Mouse (Mus musculus): ENCODE measurements at regions not wholly inside any gene's neighbourhood (a gene's known extent, or its start where the extent isn't known, plus 50 kb on each side); places are given as distances from the start of the nearest gene placed in this dataset.

GRCm38 (mm10) chr11:22669267-22669666 lies 157.4 kb downstream of the Tmem17 start:
- no peak for ATAC-seq (ENCODE audit: insufficient number of reproducible peaks, low FRiP score, low TSS enrichment, low read depth)
- no peaks in the 10 kb centered on the region for H3K36me3 ChIP-seq
- H3K9me3 ChIP-seq, result no peaks in the 10 kb centered on the region
- no peak overlapping the region for H3K27ac ChIP-seq
- no peak overlapping the region for H3K9ac ChIP-seq
- H3K4me3 ChIP-seq, result no peak overlapping the region
- 0 out of 2 replicates have a peak, but pooled peaks cover 12% of the 10 kb centered on the region for H3K4me1 ChIP-seq
- no peaks in the 10 kb centered on the region for H3K27me3 ChIP-seq
- 60% methylated on average over 4 of the region's 4 CpGs for WGBS
- H3K4me2 ChIP-seq, result no peak overlapping the region

- no peaks in the 10 kb centered on the region for H3K36me3 ChIP-seq
- WGBS, result 16% methylated on average over 5 of the region's 5 CpGs
- H3K27me3 ChIP-seq, result no peaks in the 10 kb centered on the region
- no peak overlapping the region for H3K4me2 ChIP-seq
- ATAC-seq (ENCODE audit: insufficient number of reproducible peaks, low FRiP score, low TSS enrichment, low read depth), result no peak
- H3K4me3 ChIP-seq, result no peak overlapping the region
- H3K9me3 ChIP-seq, result no peaks in the 10 kb centered on the region
- H3K4me1 ChIP-seq, result 0 out of 2 replicates have a peak, but pooled peaks cover 10% of the 10 kb centered on the region
- no peak overlapping the region for H3K9ac ChIP-seq
- H3K27ac ChIP-seq, result no peak overlapping the region
These were observed 160.1 kb downstream of the Tmem17 start for GRCm38 (mm10) chr11:22671791-22672490.

GRCm38 (mm10) chr11:22675047-22675446 lies 163.2 kb downstream of the Tmem17 start:
- H3K36me3 ChIP-seq, result no peaks in the 10 kb centered on the region
- H3K27ac ChIP-seq, result no peak overlapping the region
- no peaks in the 10 kb centered on the region for H3K9me3 ChIP-seq
- H3K4me1 ChIP-seq, result 0 out of 2 replicates have a peak, but pooled peaks cover 10% of the 10 kb centered on the region
- 70% methylated on average over 3 of the region's 3 CpGs for WGBS
- ATAC-seq (ENCODE audit: insufficient number of reproducible peaks, low FRiP score, low TSS enrichment, low read depth), result no peak
- H3K27me3 ChIP-seq, result no peaks in the 10 kb centered on the region
- no peak overlapping the region for H3K9ac ChIP-seq
- no peak overlapping the region for H3K4me2 ChIP-seq
- H3K4me3 ChIP-seq, result no peak overlapping the region

GRCm38 (mm10) chr11:22675754-22676153 lies 163.9 kb downstream of the Tmem17 start:
- Histone ChIP-seq H3K36me3 (no peaks in the 10 kb centered on the region), H3K4me2 (no peak overlapping the region), H3K9ac (no peak overlapping the region), H3K4me1 (0 out of 2 replicates have a peak, but pooled peaks cover 10% of the 10 kb centered on the region), H3K4me3 (no peak overlapping the region), H3K27me3 (no peaks in the 10 kb centered on the region), H3K9me3 (no peaks in the 10 kb centered on the region), H3K27ac (no peak overlapping the region)
- 63% methylated on average over 1 of the region's 1 CpGs for WGBS
- no peak for ATAC-seq (ENCODE audit: insufficient number of reproducible peaks, low FRiP score, low TSS enrichment, low read depth)

GRCm38 (mm10) chr11:22677337-22677736 lies 165.4 kb downstream of the Tmem17 start:
- H3K27ac ChIP-seq, result no peak overlapping the region
- H3K4me3 ChIP-seq, result no peak overlapping the region
- no peak overlapping the region for H3K4me2 ChIP-seq
- H3K9ac ChIP-seq, result no peak overlapping the region
- no peaks in the 10 kb centered on the region for H3K36me3 ChIP-seq
- H3K27me3 ChIP-seq, result no peaks in the 10 kb centered on the region
- WGBS, result 18% methylated on average over 2 of the region's 2 CpGs
- H3K4me1 ChIP-seq, result 0 out of 2 replicates have a peak, but pooled peaks cover 3% of the 10 kb centered on the region
- no peaks in the 10 kb centered on the region for H3K9me3 ChIP-seq
- ATAC-seq (ENCODE audit: insufficient number of reproducible peaks, low FRiP score, low TSS enrichment, low read depth), result no peak

GRCm38 (mm10) chr11:22684576-22684975 lies 172.7 kb downstream of the Tmem17 start:
- WGBS, result 82% methylated on average over 4 of the region's 4 CpGs
- Histone ChIP-seq H3K4me3 (no peak overlapping the region), H3K9me3 (no peaks in the 10 kb centered on the region), H3K9ac (no peak overlapping the region), H3K4me2 (no peak overlapping the region), H3K27me3 (no peaks in the 10 kb centered on the region), H3K4me1 (no peaks in the 10 kb centered on the region), H3K27ac (no peak overlapping the region), H3K36me3 (no peaks in the 10 kb centered on the region)
- no peak for ATAC-seq (ENCODE audit: insufficient number of reproducible peaks, low FRiP score, low TSS enrichment, low read depth)

- no peak overlapping the region for H3K9ac ChIP-seq
- H3K4me3 ChIP-seq, result no peak overlapping the region
- 91% methylated on average over 3 of the region's 3 CpGs for WGBS
- H3K4me2 ChIP-seq, result no peak overlapping the region
- no peaks in the 10 kb centered on the region for H3K4me1 ChIP-seq
- no peaks in the 10 kb centered on the region for H3K27me3 ChIP-seq
- no peaks in the 10 kb centered on the region for H3K36me3 ChIP-seq
- no peak for ATAC-seq (ENCODE audit: insufficient number of reproducible peaks, low FRiP score, low TSS enrichment, low read depth)
- H3K27ac ChIP-seq, result no peak overlapping the region
- no peaks in the 10 kb centered on the region for H3K9me3 ChIP-seq
These were observed 169.9 kb downstream of the B3gnt2 start for GRCm38 (mm10) chr11:22690829-22691228.

GRCm38 (mm10) chr11:22692281-22692857 lies 168.4 kb downstream of the B3gnt2 start:
- Histone ChIP-seq H3K9ac (no peak overlapping the region), H3K27me3 (no peaks in the 10 kb centered on the region), H3K4me1 (no peaks in the 10 kb centered on the region), H3K27ac (no peak overlapping the region), H3K9me3 (no peaks in the 10 kb centered on the region), H3K4me3 (no peak overlapping the region), H3K36me3 (no peaks in the 10 kb centered on the region), H3K4me2 (no peak overlapping the region)
- WGBS, result 79% methylated on average over 5 of the region's 5 CpGs
- no peak for ATAC-seq (ENCODE audit: insufficient number of reproducible peaks, low FRiP score, low TSS enrichment, low read depth)

- ATAC-seq (ENCODE audit: insufficient number of reproducible peaks, low FRiP score, low TSS enrichment, low read depth), result no peak
These were observed 167.8 kb downstream of the B3gnt2 start for GRCm38 (mm10) chr11:22692941-22693341.

GRCm38 (mm10) chr11:22693376-22693775 lies 167.4 kb downstream of the B3gnt2 start:
- 81% methylated on average over 2 of the region's 2 CpGs for WGBS
- H3K4me2 ChIP-seq, result no peak overlapping the region
- H3K9me3 ChIP-seq, result no peaks in the 10 kb centered on the region
- H3K36me3 ChIP-seq, result no peaks in the 10 kb centered on the region
- H3K27ac ChIP-seq, result no peak overlapping the region
- H3K9ac ChIP-seq, result no peak overlapping the region
- H3K4me1 ChIP-seq, result no peaks in the 10 kb centered on the region
- H3K4me3 ChIP-seq, result no peak overlapping the region
- H3K27me3 ChIP-seq, result no peaks in the 10 kb centered on the region
- ATAC-seq (ENCODE audit: insufficient number of reproducible peaks, low FRiP score, low TSS enrichment, low read depth), result no peak

More at GRCm38 (mm10) chr11:22692941-22693341, 167.8 kb downstream of the B3gnt2 start:
- no peaks in the 10 kb centered on the region for H3K27me3 ChIP-seq
- H3K4me2 ChIP-seq, result no peak overlapping the region
- 25% methylated on average over 1 of the region's 1 CpGs for WGBS
- H3K4me1 ChIP-seq, result no peaks in the 10 kb centered on the region
- H3K27ac ChIP-seq, result no peak overlapping the region
- no peak overlapping the region for H3K9ac ChIP-seq
- no peak overlapping the region for H3K4me3 ChIP-seq
- no peaks in the 10 kb centered on the region for H3K9me3 ChIP-seq
- no peaks in the 10 kb centered on the region for H3K36me3 ChIP-seq

GRCm38 (mm10) chr11:22693984-22694383 lies 166.8 kb downstream of the B3gnt2 start:
- H3K9me3 ChIP-seq, result no peaks in the 10 kb centered on the region
- H3K4me2 ChIP-seq, result no peak overlapping the region
- no peak overlapping the region for H3K4me3 ChIP-seq
- no peak overlapping the region for H3K27ac ChIP-seq
- 73% methylated on average over 2 of the region's 2 CpGs for WGBS
- ATAC-seq (ENCODE audit: insufficient number of reproducible peaks, low FRiP score, low TSS enrichment, low read depth), result no peak
- peaks cover 3% of the 10 kb centered on the region; the same call in 1 of the 2 replicates for H3K4me1 ChIP-seq
- H3K9ac ChIP-seq, result no peak overlapping the region
- no peaks in the 10 kb centered on the region for H3K27me3 ChIP-seq
- H3K36me3 ChIP-seq, result no peaks in the 10 kb centered on the region

- H3K4me2 ChIP-seq, result no peak overlapping the region
- H3K4me3 ChIP-seq, result no peak overlapping the region
- H3K36me3 ChIP-seq, result no peaks in the 10 kb centered on the region
- H3K9me3 ChIP-seq, result no peaks in the 10 kb centered on the region
- WGBS, result 80% methylated on average over 5 of the region's 5 CpGs
- no peak overlapping the region for H3K9ac ChIP-seq
- no peak overlapping the region for H3K27ac ChIP-seq
- H3K4me1 ChIP-seq, result peaks cover 3% of the 10 kb centered on the region; the same call in 1 of the 2 replicates
- no peaks in the 10 kb centered on the region for H3K27me3 ChIP-seq
- ATAC-seq (ENCODE audit: insufficient number of reproducible peaks, low FRiP score, low TSS enrichment, low read depth), result no peak
These were observed 165.9 kb downstream of the B3gnt2 start for GRCm38 (mm10) chr11:22694829-22695228.
